Mouse (Mus musculus) forebrain, postnatal 0 days (tissue): ENCODE data around the gene Tbkbp1. TPM values are rescaled to one million over a fixed set of nuclear protein-coding genes. Genes with fewer than 3 reads are reported as not detected.

Source experiments
- ATAC-seq: fragments of 200-750 bp; cut with Nextera tagmentation; 2 replicates; pipeline ENCODE4 v1.8.0; 2017; ENCODE audit warnings: mild to moderate bottlenecking, moderate library complexity
- DNase-seq: peaks from one replicate; pipeline ENCODE4 v3.0.0-alpha.2; 2015
- H3K27ac ChIP-seq: fragments of 300-500 bp; sonication (generic); 2 replicates; pipeline ENCODE4 v1.5.1; 2014; ENCODE audit warnings: low read depth, mild to moderate bottlenecking, antibody characterized with exemption, low read length, moderate library complexity, mixed read lengths
- H3K27me3 ChIP-seq: fragments of 300-500 bp; sonication (generic); 2 replicates; pipeline ENCODE4 v1.6.1; 2014; ENCODE audit warnings: mild to moderate bottlenecking, low read length, mixed read lengths; ENCODE audit not compliant: insufficient read depth
- H3K36me3 ChIP-seq: fragments of 300-500 bp; sonication (generic); 2 replicates; pipeline ENCODE4 v1.6.1; 2014; ENCODE audit warnings: mild to moderate bottlenecking, moderate library complexity; ENCODE audit not compliant: insufficient read depth
- H3K4me1 ChIP-seq: fragments of 300-500 bp; sonication (generic); 2 replicates; pipeline ENCODE4 v1.6.1; 2014; ENCODE audit warnings: antibody characterized with exemption; ENCODE audit not compliant: insufficient read depth
- H3K4me2 ChIP-seq: fragments of 300-500 bp; sonication (generic); 2 replicates; pipeline ENCODE4 v1.6.1; 2014; ENCODE audit warnings: low read depth, mild to moderate bottlenecking, moderate library complexity
- H3K4me3 ChIP-seq: fragments of 300-500 bp; sonication (generic); 2 replicates; pipeline ENCODE4 v1.5.1; 2014; ENCODE audit warnings: low read depth, low read length, mixed read lengths
- H3K9ac ChIP-seq: fragments of 300-500 bp; sonication (generic); 2 replicates; pipeline ENCODE4 v1.6.1; 2014; ENCODE audit warnings: mild to moderate bottlenecking
- H3K9me3 ChIP-seq: fragments of 300-500 bp; sonication (generic); 2 replicates; pipeline ENCODE4 v1.6.1; 2016; ENCODE audit warnings: low read length
- CTCF ChIP-seq: sonication (generic); IDR thresholded peaks from 2 replicates; pipeline ENCODE4 v1.5.1; 2016; ENCODE audit warnings: antibody characterized with exemption, control low read depth, low read depth
- WGBS: fragments of 180-500 bp; shearing (Covaris S2); extraction: QIAGEN DNeasy Blood & Tissue Kit; methylation state at CpG from one replicate; pipeline ENCODE4 v1.1.7; 2014; 5-methylcytosine and 5-hydroxymethylcytosine counted together
- polyA plus RNA-seq: library from polyadenylated mRNA; unstranded; fragments of >200 nt; fragmentation: Nextera tagmentation; extraction: Ambion mirVana; gene quantifications from 2 replicates; pipeline ENCODE4 v1.2.1, GENCODE M21; 2015
- total RNA-seq: library from RNA; depleted of rRNA; stranded (reverse); fragments of >200 nt; gene quantifications from 2 replicates; pipeline ENCODE4 v1.2.3, GENCODE M21; 2014

Gene Tbkbp1
- total and polyA plus RNA-seq, 2 experiments from 2014 or later: 9.9 to 36.4 TPM

GRCm38 (mm10) chr11:97160341-97160740 lies 9.0 kb upstream of the Tbkbp1 start:
- DNase-seq (no peak), ATAC-seq (no peak)
- H3K27me3 ChIP-seq: no peaks in the 10 kb centered on the region
- TF ChIP-seq CTCF: no peak
- H3K4me3 ChIP-seq: no peak overlapping the region
- no peaks in the 10 kb centered on the region for H3K9me3 ChIP-seq
- H3K4me2 ChIP-seq: no peak overlapping the region
- no peak overlapping the region for H3K9ac ChIP-seq
- 51% methylated on average over 6 of the region's 6 CpGs for WGBS
- H3K4me1 ChIP-seq: no peaks in the 10 kb centered on the region
- no peak overlapping the region for H3K27ac ChIP-seq
- H3K36me3 ChIP-seq: peaks cover 69% of the 10 kb centered on the region

GRCm38 (mm10) chr11:97156999-97157398 lies 5.7 kb upstream of the Tbkbp1 start:
- H3K36me3 ChIP-seq: peaks cover 37% of the 10 kb centered on the region

GRCm38 (mm10) chr11:97152662-97153287 lies 1.5 kb upstream of the Tbkbp1 start:
- no peak overlapping the region for H3K9ac ChIP-seq
- H3K36me3 ChIP-seq: peaks cover 10% of the 10 kb centered on the region
- H3K9me3 ChIP-seq: no peaks in the 10 kb centered on the region
- DNase-seq (no peak), ATAC-seq (no peak)
- peak overlapping the region; percentile 82; the same call in 1 of the 2 replicates for H3K4me2 ChIP-seq
- H3K4me1 ChIP-seq: peaks cover 19% of the 10 kb centered on the region
- no peaks in the 10 kb centered on the region for H3K27me3 ChIP-seq
- H3K4me3 ChIP-seq: no peak overlapping the region
- WGBS: 13% methylated on average over 10 of the region's 10 CpGs
- TF ChIP-seq CTCF: peak; percentile 36; the same call in 1 of the 2 replicates
- H3K27ac ChIP-seq: no peak overlapping the region

More at GRCm38 (mm10) chr11:97156999-97157398, 5.7 kb upstream of the Tbkbp1 start:
- Histone ChIP-seq H3K4me1 (peaks cover 9% of the 10 kb centered on the region; the same call in 1 of the 2 replicates), H3K27me3 (no peaks in the 10 kb centered on the region), H3K4me3 (no peak overlapping the region), H3K9ac (no peak overlapping the region), H3K27ac (no peak overlapping the region), H3K9me3 (no peaks in the 10 kb centered on the region), H3K4me2 (no peak overlapping the region)
- WGBS: 68% methylated on average over 7 of the region's 7 CpGs
- TF ChIP-seq CTCF: peak; percentile 0
- DNase-seq: no peak
- no peak; the same call in 1 of the 2 replicates for ATAC-seq

GRCm38 (mm10) chr11:97152023-97152426 lies 730 bp upstream of the Tbkbp1 start:
- no peak for TF ChIP-seq CTCF
- Histone ChIP-seq H3K4me1 (peaks cover 19% of the 10 kb centered on the region), H3K4me3 (peak overlapping the region; percentile 86), H3K4me2 (peak overlapping the region; percentile 82), H3K27ac (0 out of 2 replicates have a peak overlapping the region, but pooled peaks have one; percentile 76), H3K9ac (peak overlapping the region; percentile 72; the same call in 1 of the 2 replicates), H3K27me3 (no peaks in the 10 kb centered on the region), H3K9me3 (no peaks in the 10 kb centered on the region), H3K36me3 (peaks cover 3% of the 10 kb centered on the region; the same call in 1 of the 2 replicates)
- DNase-seq: no peak
- under 1% methylated on average over 11 of the region's 11 CpGs for WGBS
- no peak for ATAC-seq

GRCm38 (mm10) chr11:97150411-97151330 lies 624 bp downstream of the Tbkbp1 start:
- peaks cover 11% of the 10 kb centered on the region for H3K36me3 ChIP-seq
- peak overlapping the region; percentile 82 for H3K4me2 ChIP-seq
- WGBS: under 1% methylated on average over 89 of the region's 102 CpGs
- DNase-seq (peak; percentile 84), ATAC-seq (peak; percentile 81)
- TF ChIP-seq CTCF: no peak
- peak overlapping the region; percentile 76 for H3K27ac ChIP-seq
- H3K27me3 ChIP-seq: no peaks in the 10 kb centered on the region
- H3K4me1 ChIP-seq: peaks cover 19% of the 10 kb centered on the region
- peak overlapping the region; percentile 86 for H3K4me3 ChIP-seq
- H3K9me3 ChIP-seq: no peaks in the 10 kb centered on the region
- peak overlapping the region; percentile 72 for H3K9ac ChIP-seq

- WGBS: 4% methylated on average over 14 of the region's 14 CpGs
- no peak for TF ChIP-seq CTCF
- ATAC-seq: no peak; the same call in 1 of the 2 replicates
Observed at GRCm38 (mm10) chr11:97149995-97150410, 1.3 kb downstream of the Tbkbp1 start.

GRCm38 (mm10) chr11:97149026-97149425 lies 2.3 kb downstream of the Tbkbp1 start:
- Histone ChIP-seq H3K27ac (no peak overlapping the region), H3K4me1 (peaks cover 19% of the 10 kb centered on the region), H3K9me3 (no peaks in the 10 kb centered on the region), H3K4me2 (peak overlapping the region; percentile 82), H3K27me3 (no peaks in the 10 kb centered on the region), H3K36me3 (peaks cover 23% of the 10 kb centered on the region), H3K4me3 (no peak overlapping the region), H3K9ac (no peak overlapping the region)
- WGBS: 34% methylated on average over 9 of the region's 9 CpGs
- no peak for TF ChIP-seq CTCF
- ATAC-seq (no peak), DNase-seq (no peak)

More at GRCm38 (mm10) chr11:97149995-97150410, 1.3 kb downstream of the Tbkbp1 start:
- Histone ChIP-seq H3K9me3 (no peaks in the 10 kb centered on the region), H3K4me2 (peak overlapping the region; percentile 82), H3K36me3 (peaks cover 15% of the 10 kb centered on the region), H3K27ac (peak overlapping the region; percentile 76), H3K4me3 (peak overlapping the region; percentile 86), H3K9ac (peak overlapping the region; percentile 72), H3K4me1 (peaks cover 19% of the 10 kb centered on the region), H3K27me3 (no peaks in the 10 kb centered on the region)
- DNase-seq: no peak
